Mouse (Mus musculus) embryo, embryonic 10.5 days (tissue): ENCODE measurements around the gene Osgin1.
A peak's percentile ranks its signal among the peaks of the same experiment; 100 is the strongest.

Source experiments
- DNase-seq: peaks from one replicate; pipeline ENCODE4 v3.0.0-alpha.2; 2015; ENCODE audit warnings: low spot score

Gene Osgin1

GRCm38 (mm10) chr8:119424199-119424733 is 9.7 kb upstream of the Osgin1 start:
- no peak for DNase-seq

- DNase-seq: no peak
Observed at GRCm38 (mm10) chr8:119424740-119425139, 9.2 kb upstream of the Osgin1 start.

GRCm38 (mm10) chr8:119425533-119425932 is 8.4 kb upstream of the Osgin1 start:
- DNase-seq: no peak

GRCm38 (mm10) chr8:119426069-119426735 is 7.7 kb upstream of the Osgin1 start:
- DNase-seq: no peak

- DNase-seq: no peak
Observed at GRCm38 (mm10) chr8:119427634-119428349, 6.1 kb upstream of the Osgin1 start.

- DNase-seq: no peak
Observed at GRCm38 (mm10) chr8:119428350-119428740, 5.6 kb upstream of the Osgin1 start.

GRCm38 (mm10) chr8:119428766-119429327 is 5.1 kb upstream of the Osgin1 start:
- no peak for DNase-seq

GRCm38 (mm10) chr8:119429552-119429951 is 4.4 kb upstream of the Osgin1 start:
- DNase-seq: no peak

GRCm38 (mm10) chr8:119430250-119430649 is 3.7 kb upstream of the Osgin1 start:
- no peak for DNase-seq

- DNase-seq: no peak
Observed at GRCm38 (mm10) chr8:119430690-119431089, 3.2 kb upstream of the Osgin1 start.

- no peak for DNase-seq
Observed at GRCm38 (mm10) chr8:119432372-119432771, 1.6 kb upstream of the Osgin1 start.

GRCm38 (mm10) chr8:119434569-119434968 is 645 bp downstream of the Osgin1 start:
- no peak for DNase-seq

- DNase-seq: no peak
Observed at GRCm38 (mm10) chr8:119435527-119435926, 1.6 kb downstream of the Osgin1 start.

- no peak for DNase-seq
Observed at GRCm38 (mm10) chr8:119436331-119436730, 2.4 kb downstream of the Osgin1 start.

- no peak for DNase-seq
Observed at GRCm38 (mm10) chr8:119436933-119437332, 3.0 kb downstream of the Osgin1 start.

- no peak for DNase-seq
Observed at GRCm38 (mm10) chr8:119437506-119437905, 3.6 kb downstream of the Osgin1 start.

GRCm38 (mm10) chr8:119438876-119439275 is 5.0 kb downstream of the Osgin1 start:
- DNase-seq: no peak

GRCm38 (mm10) chr8:119439424-119439823 is 5.5 kb downstream of the Osgin1 start:
- DNase-seq: no peak

- DNase-seq: peak; percentile 24
Observed at GRCm38 (mm10) chr8:119439893-119440249, 5.9 kb downstream of the Osgin1 start.

- peak; percentile 94 for DNase-seq
Observed at GRCm38 (mm10) chr8:119440250-119440951, 6.5 kb downstream of the Osgin1 start.

GRCm38 (mm10) chr8:119440952-119441270 is 7.0 kb downstream of the Osgin1 start:
- no peak for DNase-seq

GRCm38 (mm10) chr8:119442013-119442412 is 8.1 kb downstream of the Osgin1 start:
- DNase-seq: no peak

- no peak for DNase-seq
Observed at GRCm38 (mm10) chr8:119442970-119443369, 9.0 kb downstream of the Osgin1 start.
